Mouse (Mus musculus) NIH3T3 (cell line): ENCODE data around the gene Slc22a17.
"Not testable (repeated sequence)": the region's sequence is repeated elsewhere in the genome, so short reads cannot be mapped to it uniquely, and the experiment has no call there.

Experiments
- DNase-seq: peaks from one replicate; pipeline ENCODE4 v3.0.0-alpha.2; 2012; ENCODE audit warnings: low read depth

Slc22a17 gene

GRCm38 (mm10) chr14:54912886-54913285, at the start of gene Slc22a17:
Gene Slc22a17, minus strand, starts transcription at chr14:54913132.
- peak; percentile 66 for DNase-seq

GRCm38 (mm10) chr14:54962714-54963113, 49.8 kb upstream of the Slc22a17 start:
- DNase-seq, result no peak

GRCm38 (mm10) chr14:54961487-54961886, 48.6 kb upstream of the Slc22a17 start:
- DNase-seq, result no peak

GRCm38 (mm10) chr14:54960769-54961168, 47.8 kb upstream of the Slc22a17 start:
- DNase-seq, result no peak

GRCm38 (mm10) chr14:54959853-54960613, 47.1 kb upstream of the Slc22a17 start:
- not testable (repeated sequence) for DNase-seq

GRCm38 (mm10) chr14:54959197-54959596, 46.3 kb upstream of the Slc22a17 start:
- DNase-seq, result no peak

- DNase-seq, result no peak
Observed at GRCm38 (mm10) chr14:54958503-54958902, 45.6 kb upstream of the Slc22a17 start.

GRCm38 (mm10) chr14:54956533-54956932, 43.6 kb upstream of the Slc22a17 start:
- no peak for DNase-seq

GRCm38 (mm10) chr14:54955481-54955880, 42.5 kb upstream of the Slc22a17 start:
- no peak for DNase-seq

- no peak for DNase-seq
Observed at GRCm38 (mm10) chr14:54954474-54954873, 41.5 kb upstream of the Slc22a17 start.

- no peak for DNase-seq
Observed at GRCm38 (mm10) chr14:54953664-54954206, 40.8 kb upstream of the Slc22a17 start.

- DNase-seq, result no peak
Observed at GRCm38 (mm10) chr14:54951587-54951986, 38.7 kb upstream of the Slc22a17 start.

- no peak for DNase-seq
Observed at GRCm38 (mm10) chr14:54950493-54950892, 37.6 kb upstream of the Slc22a17 start.

- no peak for DNase-seq
Observed at GRCm38 (mm10) chr14:54948781-54949180, 35.8 kb upstream of the Slc22a17 start.

- not testable (repeated sequence) for DNase-seq
Observed at GRCm38 (mm10) chr14:54947008-54947407, 34.1 kb upstream of the Slc22a17 start.

GRCm38 (mm10) chr14:54945975-54946704, 33.2 kb upstream of the Slc22a17 start:
- no peak for DNase-seq

GRCm38 (mm10) chr14:54944939-54945338, 32.0 kb upstream of the Slc22a17 start:
- no peak for DNase-seq

GRCm38 (mm10) chr14:54943971-54944370, 31.0 kb upstream of the Slc22a17 start:
- DNase-seq, result no peak

- DNase-seq, result no peak
Observed at GRCm38 (mm10) chr14:54942479-54942878, 29.5 kb upstream of the Slc22a17 start.

GRCm38 (mm10) chr14:54941024-54941978, 28.4 kb upstream of the Slc22a17 start:
- DNase-seq, result no peak

- DNase-seq, result no peak
Observed at GRCm38 (mm10) chr14:54940176-54940530, 27.2 kb upstream of the Slc22a17 start.
